Mouse (Mus musculus): Measurements from ENCODE around the gene Fxn.

The Fxn gene

GRCm38 (mm10) chr19:24280601-24281228 is at the start of gene Fxn:
Gene Fxn, minus strand, starts transcription at chr19:24280605.
- DNase-seq, result peak; percentile 42

GRCm38 (mm10) chr19:24327921-24328320 is 47.5 kb upstream of the Fxn start:
- no peak for DNase-seq

- DNase-seq, result no peak
Measured at GRCm38 (mm10) chr19:24326969-24327368, 46.6 kb upstream of the Fxn start.

GRCm38 (mm10) chr19:24325692-24326091 is 45.3 kb upstream of the Fxn start:
- DNase-seq, result no peak

- no peak for DNase-seq
Measured at GRCm38 (mm10) chr19:24323841-24324613, 43.6 kb upstream of the Fxn start.

GRCm38 (mm10) chr19:24321900-24322311 is 41.5 kb upstream of the Fxn start:
- DNase-seq, result no peak

GRCm38 (mm10) chr19:24321211-24321899 is 41.0 kb upstream of the Fxn start:
- no peak for DNase-seq

GRCm38 (mm10) chr19:24318172-24318571 is 37.8 kb upstream of the Fxn start:
- no peak for DNase-seq

GRCm38 (mm10) chr19:24317731-24318130 is 37.3 kb upstream of the Fxn start:
- no peak for DNase-seq

GRCm38 (mm10) chr19:24317038-24317591 is 36.7 kb upstream of the Fxn start:
- no peak for DNase-seq

GRCm38 (mm10) chr19:24316060-24316725 is 35.8 kb upstream of the Fxn start:
- no peak for DNase-seq

GRCm38 (mm10) chr19:24315234-24315633 is 34.8 kb upstream of the Fxn start:
- no peak for DNase-seq

- DNase-seq, result no peak
Measured at GRCm38 (mm10) chr19:24314676-24315075, 34.3 kb upstream of the Fxn start.

GRCm38 (mm10) chr19:24312556-24313342 is 32.3 kb upstream of the Fxn start:
- no peak for DNase-seq

GRCm38 (mm10) chr19:24312046-24312445 is 31.6 kb upstream of the Fxn start:
- DNase-seq, result no peak

- no peak for DNase-seq
Measured at GRCm38 (mm10) chr19:24308305-24308705, 27.9 kb upstream of the Fxn start.

- no peak for DNase-seq
Measured at GRCm38 (mm10) chr19:24307271-24308221, 27.1 kb upstream of the Fxn start.

GRCm38 (mm10) chr19:24306351-24306750 is 25.9 kb upstream of the Fxn start:
- no peak for DNase-seq

- no peak for DNase-seq
Measured at GRCm38 (mm10) chr19:24302198-24302597, 21.8 kb upstream of the Fxn start.

- no peak for DNase-seq
Measured at GRCm38 (mm10) chr19:24301768-24302148, 21.4 kb upstream of the Fxn start.

Measured in thymus, postnatal 25 days (tissue).